ENCODE assay signal across 8 mouse cellular contexts in genomic region chr7:30280670-30281138, GRCm38 (mm10). TPM values are rescaled to one million over a fixed set of nuclear protein-coding genes. Genes with fewer than 3 reads are reported as not detected.
DNase-seq lines count a peak whose midpoint lies in the region; ATAC-seq and TF ChIP-seq lines count a peak whose summit lies in the region.

No protein-coding gene starts in this region.

- peak overlapping the region; percentile 40; the same call in 1 of the 2 replicates for H3K9ac ChIP-seq in forebrain, embryonic 12.5 days
- 0 out of 2 replicates have a peak overlapping the region, but pooled peaks have one; percentile 23 for H3K9ac ChIP-seq in heart, postnatal 0 days (replicated peaks; ENCODE audit: low read depth, low read length)
- H3K9ac ChIP-seq in liver, embryonic 16.5 days (ENCODE audit: low read depth, low read length): peak overlapping the region; percentile 55
- H3K9ac ChIP-seq in neural tube, embryonic 13.5 days: peak overlapping the region; percentile 70

- H3K9me3 ChIP-seq in E14TG2a.4 (ENCODE audit: low read length): no peaks in the 10 kb centered on the region
- no peaks in the 10 kb centered on the region for H3K9me3 ChIP-seq in forebrain, embryonic 12.5 days
- H3K9me3 ChIP-seq in heart, postnatal 0 days (replicated peaks; ENCODE audit: control insufficient read depth, low read length): no peaks in the 10 kb centered on the region
- no peaks in the 10 kb centered on the region for H3K9me3 ChIP-seq in liver, embryonic 16.5 days (replicated peaks; ENCODE audit: control insufficient read depth, low read length)
- no peaks in the 10 kb centered on the region for H3K9me3 ChIP-seq in neural tube, embryonic 13.5 days

- peak; percentile 88 for ATAC-seq in forebrain, embryonic 12.5 days (ENCODE audit: low FRiP score)
- peak; percentile 84 for ATAC-seq in heart, postnatal 0 days (ENCODE audit: insufficient read depth, low read depth)
- peak; percentile 54 for ATAC-seq in liver, embryonic 16.5 days (ENCODE audit: low read depth)
- ATAC-seq in neural tube, embryonic 13.5 days (ENCODE audit: low read depth): peak; percentile 89

- H3K36me3 ChIP-seq in E14TG2a.4 (ENCODE audit: insufficient read depth, low read length): peaks cover 25% of the 10 kb centered on the region
- H3K36me3 ChIP-seq in forebrain, embryonic 12.5 days (replicated peaks): no peaks in the 10 kb centered on the region
- H3K36me3 ChIP-seq in heart, postnatal 0 days (replicated peaks; ENCODE audit: control insufficient read depth, insufficient read depth, low read length): no peaks in the 10 kb centered on the region
- no peaks in the 10 kb centered on the region for H3K36me3 ChIP-seq in liver, embryonic 16.5 days (ENCODE audit: control insufficient read depth, insufficient read depth)
- no peaks in the 10 kb centered on the region for H3K36me3 ChIP-seq in neural tube, embryonic 13.5 days
- peaks cover 4% of the 10 kb centered on the region for H3K36me3 ChIP-seq in testis, adult 2 months (ENCODE audit: control insufficient read depth, insufficient read depth, low read length)

- 1% methylated on average over 20 of the region's 20 CpGs for WGBS in forebrain, embryonic 12.5 days
- WGBS in heart, postnatal 0 days: 0% methylated on average over 20 of the region's 20 CpGs
- WGBS in liver, embryonic 16.5 days (ENCODE audit: insufficient replicate concordance): under 1% methylated on average over 20 of the region's 20 CpGs
- WGBS in neural tube, embryonic 13.5 days: under 1% methylated on average over 20 of the region's 20 CpGs

- peak overlapping the region; percentile 96 for H3K27ac ChIP-seq in forebrain, embryonic 12.5 days
- H3K27ac ChIP-seq in heart, postnatal 0 days (ENCODE audit: low read depth): peak overlapping the region; percentile 98
- peak overlapping the region; percentile 97 for H3K27ac ChIP-seq in liver, embryonic 16.5 days (ENCODE audit: low read length)
- H3K27ac ChIP-seq in neural tube, embryonic 13.5 days (replicated peaks): peak overlapping the region; percentile 97
- H3K27ac ChIP-seq in testis, adult 2 months (ENCODE audit: control insufficient read depth, insufficient read depth, low read depth, low read length): peak overlapping the region; percentile 99

- H3K4me2 ChIP-seq in forebrain, embryonic 12.5 days: peak overlapping the region; percentile 69
- H3K4me2 ChIP-seq in heart, postnatal 0 days (ENCODE audit: low read depth, low read length): peak overlapping the region; percentile 82
- peak overlapping the region; percentile 94 for H3K4me2 ChIP-seq in liver, embryonic 16.5 days (ENCODE audit: low read depth, low read length)
- H3K4me2 ChIP-seq in neural tube, embryonic 13.5 days: peak overlapping the region; percentile 94

- no peak for TF ChIP-seq POLR2A in testis, adult 2 months (IDR thresholded peaks at IDR 0.05; ENCODE audit: control insufficient read depth, low read depth, low read length)

- no peak for TF ChIP-seq CTCF in E14TG2a.4 (conservative IDR thresholded peaks at IDR 0.05; ENCODE audit: low read length)
- TF ChIP-seq CTCF in heart, postnatal 0 days (IDR thresholded peaks at IDR 0.05; ENCODE audit: low read depth): no peak
- TF ChIP-seq CTCF in testis, adult 2 months (IDR thresholded peaks at IDR 0.05; ENCODE audit: control insufficient read depth, insufficient read depth, insufficient replicate concordance, low read depth, low read length): no peak

- no peaks in the 10 kb centered on the region for H3K27me3 ChIP-seq in E14TG2a.4 (ENCODE audit: insufficient read depth, low read length)
- H3K27me3 ChIP-seq in forebrain, embryonic 12.5 days: no peaks in the 10 kb centered on the region
- H3K27me3 ChIP-seq in heart, postnatal 0 days (ENCODE audit: control insufficient read depth, insufficient read depth, low read length): no peaks in the 10 kb centered on the region
- no peaks in the 10 kb centered on the region for H3K27me3 ChIP-seq in liver, embryonic 16.5 days (ENCODE audit: control insufficient read depth, insufficient read depth, low read depth, low read length)
- no peaks in the 10 kb centered on the region for H3K27me3 ChIP-seq in neural tube, embryonic 13.5 days
- H3K27me3 ChIP-seq in testis, adult 2 months (ENCODE audit: control insufficient read depth, insufficient read depth, low read length): no peaks in the 10 kb centered on the region

- TF ChIP-seq EP300 in heart, postnatal 0 days (IDR thresholded peaks at IDR 0.05; ENCODE audit: low read depth): peak; percentile 53; the same call in 1 of the 2 replicates

- peak overlapping the region; percentile 98 for H3K4me3 ChIP-seq in E14TG2a.4 (replicated peaks; ENCODE audit: low read length)
- H3K4me3 ChIP-seq in forebrain, embryonic 12.5 days (replicated peaks): peak overlapping the region; percentile 68
- peak overlapping the region; percentile 77 for H3K4me3 ChIP-seq in heart, postnatal 0 days (ENCODE audit: low read depth, low read length)
- peak overlapping the region; percentile 90 for H3K4me3 ChIP-seq in liver, embryonic 16.5 days (ENCODE audit: low read depth, low read length)
- H3K4me3 ChIP-seq in neural tube, embryonic 13.5 days: peak overlapping the region; percentile 76
- peak overlapping the region; percentile 92 for H3K4me3 ChIP-seq in testis, adult 2 months (ENCODE audit: control insufficient read depth, low read depth, low read length)

- H3K4me1 ChIP-seq in E14TG2a.4 (replicated peaks; ENCODE audit: low read depth, low read length): peaks cover 61% of the 10 kb centered on the region
- peaks cover 15% of the 10 kb centered on the region for H3K4me1 ChIP-seq in forebrain, embryonic 12.5 days
- H3K4me1 ChIP-seq in heart, postnatal 0 days (ENCODE audit: control insufficient read depth, insufficient read depth): peaks cover 5% of the 10 kb centered on the region
- H3K4me1 ChIP-seq in liver, embryonic 16.5 days (ENCODE audit: control insufficient read depth, low read depth, low read length): peaks cover 22% of the 10 kb centered on the region
- peaks cover 19% of the 10 kb centered on the region for H3K4me1 ChIP-seq in neural tube, embryonic 13.5 days (replicated peaks)
- peaks cover 9% of the 10 kb centered on the region for H3K4me1 ChIP-seq in testis, adult 2 months (ENCODE audit: control insufficient read depth, insufficient read depth, low read length)

- DNase-seq in c-Kit-positive CD71-positive TER-119-positive erythroid progenitor cells, embryonic 14.5 days (ENCODE audit: low spot score): peak; percentile 79
- DNase-seq in heart, postnatal 0 days (ENCODE audit: low spot score): peak; percentile 93
- DNase-seq in kidney, postnatal 4 days: peak; percentile 87 to 93

RNA-seq across cellular contexts. Expression of gene Wdr62, which starts 0.5 kb away (rescaled TPM):
- 17.2 and 18.6 TPM in 2 replicates for polyA plus RNA-seq in forebrain, embryonic 12.5 days (2016; fragmentation: Nextera tagmentation; extraction: Ambion mirVana)
- total RNA-seq in heart, postnatal 0 days (2014; rRNA removed; ENCODE audit: low replicate concordance): 3.4 and 5.2 TPM in 2 replicates
- 2.6 and 3.2 TPM in 2 replicates for polyA plus RNA-seq in heart, postnatal 0 days (2015; fragmentation: Nextera tagmentation; extraction: Ambion mirVana)
- 6.5 and 7.5 TPM in 2 replicates for polyA plus RNA-seq in liver, embryonic 16.5 days (2015; fragmentation: Nextera tagmentation; extraction: Ambion mirVana)
- 3.8 and 4.0 TPM in 2 replicates for polyA plus RNA-seq in neural tube, embryonic 13.5 days (2015; fragmentation: Nextera tagmentation; extraction: Ambion mirVana)
- 713 and 754 TPM in 2 replicates for polyA plus RNA-seq in testis, adult 2 months (2012; rRNA removed)

RNA-seq across cellular contexts. Expression of gene Thap8, which starts 0.8 kb away (rescaled TPM):
- polyA plus RNA-seq in forebrain, embryonic 12.5 days (2016; fragmentation: Nextera tagmentation; extraction: Ambion mirVana): 0.51 and 0.68 TPM in 2 replicates
- not detected in 2 replicates for total RNA-seq in heart, postnatal 0 days (2014; rRNA removed; ENCODE audit: low replicate concordance)
- polyA plus RNA-seq in heart, postnatal 0 days (2015; fragmentation: Nextera tagmentation; extraction: Ambion mirVana): 0.33 and 0.41 TPM in 2 replicates
- polyA plus RNA-seq in liver, embryonic 16.5 days (2015; fragmentation: Nextera tagmentation; extraction: Ambion mirVana): 0.11 and 0.19 TPM in 2 replicates
- 0.47 and 0.81 TPM in 2 replicates for polyA plus RNA-seq in neural tube, embryonic 13.5 days (2015; fragmentation: Nextera tagmentation; extraction: Ambion mirVana)
- 1.8 and 2.3 TPM in 2 replicates for polyA plus RNA-seq in testis, adult 2 months (2012; rRNA removed)

RNA-seq across cellular contexts. Expression of gene Clip3, which starts 10.8 kb away (rescaled TPM):
- 77.2 and 87.9 TPM in 2 replicates for polyA plus RNA-seq in forebrain, embryonic 12.5 days (2016; fragmentation: Nextera tagmentation; extraction: Ambion mirVana)
- total RNA-seq in heart, postnatal 0 days (2014; rRNA removed; ENCODE audit: low replicate concordance): 4.3 and 22.4 TPM in 2 replicates
- polyA plus RNA-seq in heart, postnatal 0 days (2015; fragmentation: Nextera tagmentation; extraction: Ambion mirVana): 3.1 and 3.5 TPM in 2 replicates
- polyA plus RNA-seq in liver, embryonic 16.5 days (2015; fragmentation: Nextera tagmentation; extraction: Ambion mirVana): 0.50 and 0.90 TPM in 2 replicates
- polyA plus RNA-seq in neural tube, embryonic 13.5 days (2015; fragmentation: Nextera tagmentation; extraction: Ambion mirVana): 103 and 113 TPM in 2 replicates
- 4.8 and 6.6 TPM in 2 replicates for polyA plus RNA-seq in testis, adult 2 months (2012; rRNA removed)

RNA-seq across cellular contexts. Expression of gene Alkbh6, which starts 27.8 kb away (rescaled TPM):
- polyA plus RNA-seq in forebrain, embryonic 12.5 days (2016; fragmentation: Nextera tagmentation; extraction: Ambion mirVana): 73.2 and 79.0 TPM in 2 replicates
- 40.0 and 57.2 TPM in 2 replicates for total RNA-seq in heart, postnatal 0 days (2014; rRNA removed; ENCODE audit: low replicate concordance)
- polyA plus RNA-seq in heart, postnatal 0 days (2015; fragmentation: Nextera tagmentation; extraction: Ambion mirVana): 63.5 and 71.2 TPM in 2 replicates
- 15.8 and 18.0 TPM in 2 replicates for polyA plus RNA-seq in liver, embryonic 16.5 days (2015; fragmentation: Nextera tagmentation; extraction: Ambion mirVana)
- 120 and 123 TPM in 2 replicates for polyA plus RNA-seq in neural tube, embryonic 13.5 days (2015; fragmentation: Nextera tagmentation; extraction: Ambion mirVana)
- polyA plus RNA-seq in testis, adult 2 months (2012; rRNA removed): 36.5 and 38.0 TPM in 2 replicates

RNA-seq across cellular contexts. Expression of gene Syne4, which starts 33.9 kb away (rescaled TPM):
- 21.8 and 23.5 TPM in 2 replicates for polyA plus RNA-seq in forebrain, embryonic 12.5 days (2016; fragmentation: Nextera tagmentation; extraction: Ambion mirVana)
- total RNA-seq in heart, postnatal 0 days (2014; rRNA removed; ENCODE audit: low replicate concordance): 0.34 and 1.1 TPM in 2 replicates
- 1.6 TPM in 2 replicates for polyA plus RNA-seq in heart, postnatal 0 days (2015; fragmentation: Nextera tagmentation; extraction: Ambion mirVana)
- 17.0 and 22.4 TPM in 2 replicates for polyA plus RNA-seq in liver, embryonic 16.5 days (2015; fragmentation: Nextera tagmentation; extraction: Ambion mirVana)
- polyA plus RNA-seq in neural tube, embryonic 13.5 days (2015; fragmentation: Nextera tagmentation; extraction: Ambion mirVana): 19.0 and 27.3 TPM in 2 replicates
- 7.4 and 9.6 TPM in 2 replicates for polyA plus RNA-seq in testis, adult 2 months (2012; rRNA removed)

Comparison
In these comparisons a context has a peak if more than half of its experiments do, and no peak if none do; other contexts are left out.
1. Peak in every context shown above with its lines: DNase-seq, ATAC-seq, H3K4me3 ChIP-seq and H3K27ac ChIP-seq.
2. RNA of gene Wdr62, which starts 0.5 kb away (polyA plus RNA-seq): 713 to 754 TPM in testis, adult 2 months; 17.2 to 18.6 TPM in forebrain, embryonic 12.5 days, 6.5 to 7.5 TPM in liver, embryonic 16.5 days, 3.8 to 4.0 TPM in neural tube, embryonic 13.5 days and 2.6 to 3.2 TPM in heart, postnatal 0 days; every median in the first group is over 10 times any median in the second.
3. RNA of gene Clip3, which starts 10.8 kb away (polyA plus RNA-seq): 103 to 113 TPM in neural tube, embryonic 13.5 days and 77.2 to 87.9 TPM in forebrain, embryonic 12.5 days; 4.8 to 6.6 TPM in testis, adult 2 months, 3.1 to 3.5 TPM in heart, postnatal 0 days and 0.50 to 0.90 TPM in liver, embryonic 16.5 days; every median in the first group is over 10 times any median in the second.